Mouse (Mus musculus) stomach, postnatal 0 days (tissue): ENCODE measurements around the gene Apoe.

Experiments used
- CTCF ChIP-seq: IDR thresholded peaks from 2 replicates; pipeline ENCODE4 v1.5.1; 2016; ENCODE audit warnings: antibody characterized with exemption, low read depth, mild to moderate bottlenecking, moderate library complexity
- EP300 ChIP-seq: optimal IDR thresholded peaks from 2 replicates; pipeline ENCODE3; 2016; ENCODE audit warnings: antibody characterized with exemption

DNA sequence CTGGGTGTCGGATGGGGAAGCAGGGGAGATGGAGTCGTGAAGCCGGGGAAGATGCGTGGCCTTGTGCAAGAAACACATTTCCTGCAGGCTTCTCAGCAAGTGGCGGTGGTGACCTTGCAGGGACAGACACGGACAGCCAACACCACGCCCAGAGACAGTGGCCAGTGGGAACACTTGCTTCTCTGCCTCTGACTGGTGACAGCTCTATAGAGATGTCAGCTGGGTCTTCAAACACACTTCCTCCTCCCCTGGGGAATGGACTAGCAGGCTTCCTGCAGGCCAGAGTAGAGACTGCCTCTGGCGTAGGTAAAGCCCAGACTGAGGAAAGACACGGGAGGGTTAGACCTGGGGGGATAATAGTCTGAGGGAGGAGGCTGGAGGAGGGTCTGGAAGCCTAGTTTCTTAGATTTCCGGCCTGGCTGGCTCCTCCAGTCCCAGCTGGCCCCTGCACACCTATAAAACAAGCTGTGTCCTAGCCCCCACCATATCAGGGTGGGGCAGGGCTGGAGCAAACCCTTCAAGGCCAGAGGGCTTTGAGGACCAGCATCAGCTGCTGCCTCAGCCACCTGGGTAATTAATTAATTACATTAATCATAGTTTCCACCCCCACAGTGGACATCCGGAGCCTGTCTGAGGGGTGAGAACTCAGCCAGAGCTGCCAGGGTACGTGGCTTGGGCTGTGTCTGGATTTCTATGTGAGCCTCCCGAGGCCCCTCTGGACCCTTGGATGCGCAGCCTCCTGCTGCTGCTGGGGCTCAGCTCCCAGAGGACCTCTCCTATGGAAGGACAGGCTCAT, 45.8 kb upstream of the Apoe start:
- TF ChIP-seq CTCF, result no peak
- TF ChIP-seq EP300, result no peak
